Mouse (Mus musculus) limb, embryonic 14.5 days (tissue): ENCODE measurements around the gene Pms2. TPM values are rescaled to one million over a fixed set of nuclear protein-coding genes. Genes with fewer than 3 reads are reported as not detected.

Experiments used
- ATAC-seq: fragments of 200-750 bp; cut with Nextera tagmentation; 2 replicates; pipeline ENCODE4 v1.8.0; 2017; ENCODE audit warnings: low read depth, moderate number of reproducible peaks, moderate TSS enrichment; ENCODE audit not compliant: low FRiP score
- DNase-seq: peaks from one replicate; pipeline ENCODE4 v3.0.0-alpha.2; 2015; ENCODE audit warnings: low spot score
- H3K27ac ChIP-seq: fragments of 300-500 bp; sonication (generic); replicated peaks from 2 replicates; pipeline ENCODE4 v1.5.1; 2014; ENCODE audit warnings: low read depth, mild to moderate bottlenecking, low read length, moderate library complexity, mixed read lengths
- H3K27me3 ChIP-seq: fragments of 300-500 bp; sonication (generic); 2 replicates; pipeline ENCODE4 v1.6.1; 2014; ENCODE audit warnings: low read length, mixed read lengths; ENCODE audit not compliant: control insufficient read depth, insufficient read depth
- H3K36me3 ChIP-seq: fragments of 300-500 bp; sonication (generic); 2 replicates; pipeline ENCODE4 v1.6.1; 2014; ENCODE audit warnings: mild to moderate bottlenecking, low read length, moderate library complexity, mixed read lengths; ENCODE audit not compliant: control insufficient read depth, insufficient read depth
- H3K4me1 ChIP-seq: fragments of 300-500 bp; sonication (generic); 2 replicates; pipeline ENCODE4 v1.6.1; 2014; ENCODE audit warnings: antibody characterized with exemption, low read length, mixed read lengths; ENCODE audit not compliant: control insufficient read depth, insufficient read depth
- H3K4me2 ChIP-seq: fragments of 300-500 bp; sonication (generic); replicated peaks from 2 replicates; pipeline ENCODE4 v1.6.1; 2014; ENCODE audit warnings: low read depth, mild to moderate bottlenecking, low read length, moderate library complexity; ENCODE audit not compliant: severe bottlenecking
- H3K4me3 ChIP-seq: fragments of 300-500 bp; sonication (generic); replicated peaks from 2 replicates; pipeline ENCODE4 v1.5.1; 2014; ENCODE audit warnings: low read length
- H3K9ac ChIP-seq: fragments of 300-500 bp; sonication (generic); 2 replicates; pipeline ENCODE4 v1.6.1; 2014; ENCODE audit warnings: mild to moderate bottlenecking, low read depth, low read length, moderate library complexity; ENCODE audit not compliant: severe bottlenecking
- H3K9me3 ChIP-seq: fragments of 300-500 bp; sonication (generic); 2 replicates; pipeline ENCODE4 v1.6.1; 2016; ENCODE audit warnings: low read length; ENCODE audit not compliant: control insufficient read depth
- POLR2A ChIP-seq: fragments of 200-500 bp; IDR thresholded peaks from 2 replicates; pipeline ENCODE4 v1.8.0; 2012; ENCODE audit warnings: inconsistent platforms, mild to moderate bottlenecking, moderate library complexity, borderline replicate concordance; ENCODE audit not compliant: insufficient read depth, insufficient read length; ENCODE audit errors: extremely low read depth
- WGBS: fragments of 180-500 bp; shearing (Covaris S2); extraction: QIAGEN DNeasy Blood & Tissue Kit; methylation state at CpG from one replicate; pipeline ENCODE4 v1.1.7; 2014; 5-methylcytosine and 5-hydroxymethylcytosine counted together
- polyA plus RNA-seq, 2 experiments: library from polyadenylated mRNA; depleted of rRNA in 1 of 2; stranded (reverse) in 1 of 2; unstranded in 1 of 2; fragments of >200 nt; fragmentation: Nextera tagmentation in 1 of 2; extraction: Ambion mirVana in 1 of 2; gene quantifications; 2 replicates each; pipeline versions ENCODE4 v1.2.1 to v1.2.3; 2012 to 2014

Pms2 gene
- polyA plus RNA-seq, 2 experiments: 17.5 to 25.9 TPM

DNA sequence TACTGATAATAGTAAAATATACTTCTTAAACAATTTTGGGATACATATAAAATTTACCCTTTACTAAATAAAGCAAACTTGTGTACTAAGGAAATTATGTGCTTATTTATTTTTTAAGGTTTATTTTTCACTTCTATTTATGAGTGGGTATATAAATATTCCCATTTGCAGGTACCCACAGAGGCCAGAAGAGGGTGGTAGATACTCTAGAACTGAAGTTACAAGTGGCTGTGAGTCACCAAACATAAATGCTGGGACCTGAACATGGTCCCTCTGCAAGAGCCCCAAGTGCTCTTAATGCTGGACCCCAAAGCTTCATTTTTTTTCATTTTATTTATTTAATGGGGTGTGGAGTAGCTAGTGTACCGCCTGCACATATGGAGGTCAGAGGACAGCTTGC is 24.1 kb downstream of the Pms2 start:
- no peak for ATAC-seq
- whole genome bisulfite sequencing: 83% methylated on average over 1 of the region's 1 CpGs
- no peak for DNase-seq
- Histone ChIP-seq H3K27ac (no peak overlapping the region), H3K4me1 (no peaks in the 10 kb centered on the region), H3K36me3 (peaks cover 30% of the 10 kb centered on the region), H3K27me3 (no peaks in the 10 kb centered on the region), H3K4me2 (no peak overlapping the region), H3K9me3 (no peaks in the 10 kb centered on the region), H3K4me3 (no peak overlapping the region), H3K9ac (no peak overlapping the region)
- TF ChIP-seq POLR2A: no peak

- no peaks in the 10 kb centered on the region for H3K4me1 ChIP-seq
- no peak for DNase-seq
- TF ChIP-seq POLR2A: no peak
- no peak overlapping the region for H3K4me2 ChIP-seq
- no peak overlapping the region for H3K27ac ChIP-seq
- no peak overlapping the region for H3K4me3 ChIP-seq
- no peak overlapping the region for H3K9ac ChIP-seq
- H3K27me3 ChIP-seq: no peaks in the 10 kb centered on the region
- H3K36me3 ChIP-seq: peaks cover 9% of the 10 kb centered on the region; the same call in 1 of the 2 replicates
- WGBS: 85% methylated on average over 9 of the region's 9 CpGs
- no peaks in the 10 kb centered on the region for H3K9me3 ChIP-seq
- ATAC-seq: no peak
These were observed 26.4 kb downstream of the Pms2 start for GRCm38 (mm10) chr5:143936156-143936555.

- no peak overlapping the region for H3K4me2 ChIP-seq
- no peak overlapping the region for H3K9ac ChIP-seq
- H3K4me3 ChIP-seq: no peak overlapping the region
- H3K4me1 ChIP-seq: no peaks in the 10 kb centered on the region
- no peaks in the 10 kb centered on the region for H3K36me3 ChIP-seq
- no peaks in the 10 kb centered on the region for H3K27me3 ChIP-seq
- ATAC-seq (no peak), DNase-seq (no peak)
- no peaks in the 10 kb centered on the region for H3K9me3 ChIP-seq
- TF ChIP-seq POLR2A: no peak
- no peak overlapping the region for H3K27ac ChIP-seq
- WGBS: 12% methylated on average over 10 of the region's 10 CpGs
These were observed 31.8 kb downstream of the Pms2 start for GRCm38 (mm10) chr5:143941588-143941987.

- Histone ChIP-seq H3K9ac (no peak overlapping the region), H3K27me3 (no peaks in the 10 kb centered on the region), H3K4me1 (no peaks in the 10 kb centered on the region), H3K4me3 (no peak overlapping the region), H3K9me3 (no peaks in the 10 kb centered on the region), H3K27ac (no peak overlapping the region), H3K4me2 (no peak overlapping the region), H3K36me3 (no peaks in the 10 kb centered on the region)
- no peak for TF ChIP-seq POLR2A
- no peak for DNase-seq
- no peak for ATAC-seq
- 84% methylated on average over 14 of the region's 14 CpGs for WGBS
These were observed 33.7 kb downstream of the Pms2 start for GRCm38 (mm10) chr5:143943231-143944125.

GRCm38 (mm10) chr5:143948361-143948760 is 38.6 kb downstream of the Pms2 start:
- H3K36me3 ChIP-seq: no peaks in the 10 kb centered on the region
- no peaks in the 10 kb centered on the region for H3K9me3 ChIP-seq
- no peak overlapping the region for H3K9ac ChIP-seq
- no peak for TF ChIP-seq POLR2A
- ATAC-seq (no peak), DNase-seq (no peak)
- no peak overlapping the region for H3K4me3 ChIP-seq
- H3K4me2 ChIP-seq: no peak overlapping the region
- H3K27ac ChIP-seq: no peak overlapping the region
- H3K4me1 ChIP-seq: no peaks in the 10 kb centered on the region
- 81% methylated on average over 12 of the region's 12 CpGs for WGBS
- no peaks in the 10 kb centered on the region for H3K27me3 ChIP-seq
